Mouse (Mus musculus) embryo, embryonic 10 days (tissue): ENCODE results near the gene Mrps14.
A peak's percentile ranks its signal among the peaks of the same experiment; 100 is the strongest.

Source experiments
- DNase-seq: peaks from one replicate; pipeline ENCODE4 v3.0.0-alpha.2; 2015; ENCODE audit warnings: low spot score

Gene Mrps14

DNA sequence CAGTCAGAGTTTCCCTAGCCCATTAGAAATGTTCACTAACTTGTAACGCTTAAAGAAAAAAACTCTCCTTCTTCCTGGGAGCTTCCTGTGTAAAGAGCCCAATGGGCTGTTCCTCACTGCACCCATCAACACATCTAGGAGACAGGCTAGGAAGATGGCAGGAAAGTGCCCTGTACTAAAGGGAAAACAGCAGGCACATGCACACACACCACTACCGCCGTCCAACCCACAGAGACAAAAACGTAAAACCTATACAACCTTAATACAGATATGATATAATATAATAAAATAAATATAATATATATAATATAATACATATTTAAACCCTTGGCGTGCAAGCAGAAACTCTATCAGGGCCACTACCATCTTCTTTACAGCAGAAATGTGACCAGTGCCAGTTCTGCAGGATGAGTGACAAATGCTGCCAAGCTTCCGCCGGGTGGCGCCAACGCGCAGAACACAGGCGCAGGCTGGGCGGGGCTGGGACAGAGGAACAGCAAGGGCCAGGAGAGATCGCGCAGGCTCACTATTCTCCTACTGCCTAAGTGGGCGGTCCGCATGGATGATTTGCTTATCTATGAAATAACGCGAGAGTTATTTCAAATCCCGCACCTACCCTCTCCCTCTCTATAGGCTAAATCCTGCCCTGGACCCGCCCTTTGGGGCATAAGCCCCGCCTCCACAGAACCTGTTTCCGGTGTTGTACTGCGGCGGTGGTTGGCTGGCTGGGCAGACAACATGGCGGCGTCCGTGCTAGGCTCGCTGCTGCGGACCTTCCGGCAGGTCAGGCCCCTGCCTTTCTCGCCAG is at the start of gene Mrps14:
TSS of gene Mrps14 (plus strand) at position 687 of the 808 bp plus-strand sequence.
- peak; percentile 99 for DNase-seq

GRCm38 (mm10) chr1:160145606-160146005 is 49.4 kb upstream of the Mrps14 start:
- DNase-seq, result no peak

GRCm38 (mm10) chr1:160147274-160147673 is 47.7 kb upstream of the Mrps14 start:
- no peak for DNase-seq

GRCm38 (mm10) chr1:160149291-160149906 is 45.6 kb upstream of the Mrps14 start:
- DNase-seq, result no peak

DNA sequence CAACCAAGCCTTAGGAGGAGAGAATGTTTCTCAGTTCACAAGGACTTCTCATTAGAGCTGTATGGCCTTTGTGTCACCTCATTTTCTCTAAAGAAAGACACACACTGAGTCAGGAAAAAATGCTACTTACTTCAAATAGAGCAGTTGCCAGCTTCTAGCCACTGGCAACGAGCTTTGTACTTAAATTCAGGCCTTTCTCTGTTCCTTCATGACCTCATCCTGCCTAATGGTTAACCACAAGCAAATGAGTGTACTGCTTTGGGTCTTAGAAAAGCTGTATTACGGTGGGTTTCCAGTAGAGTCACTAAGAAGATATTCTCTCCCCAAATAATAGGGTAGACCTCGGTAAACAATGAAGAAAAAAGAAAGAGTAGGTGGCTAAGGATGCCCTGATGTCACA is 44.3 kb upstream of the Mrps14 start:
- DNase-seq, result no peak

DNA sequence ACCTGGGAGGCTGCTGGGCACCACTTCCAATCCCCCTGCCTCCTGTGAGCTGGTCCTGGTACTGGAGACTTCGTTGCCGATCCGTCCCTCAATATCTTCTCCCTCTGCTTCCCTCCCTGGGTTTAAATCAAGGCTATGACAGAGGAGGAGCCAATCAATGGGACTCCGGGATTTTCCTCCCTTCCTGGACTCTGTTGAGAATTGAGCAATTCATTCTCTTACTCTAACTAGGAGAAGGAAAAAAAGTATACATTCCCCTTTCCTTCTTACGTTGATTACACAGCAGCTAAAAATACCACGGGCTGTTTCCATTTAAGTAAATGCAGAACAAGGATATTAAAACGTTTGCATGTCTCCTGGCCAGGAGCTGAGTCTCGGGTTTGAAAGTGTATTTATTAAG is 41.5 kb upstream of the Mrps14 start, which contains the start of gene Tnn:
TSS of gene Tnn (minus strand) at position 101 of the 400 bp plus-strand sequence.
- no peak for DNase-seq

DNA sequence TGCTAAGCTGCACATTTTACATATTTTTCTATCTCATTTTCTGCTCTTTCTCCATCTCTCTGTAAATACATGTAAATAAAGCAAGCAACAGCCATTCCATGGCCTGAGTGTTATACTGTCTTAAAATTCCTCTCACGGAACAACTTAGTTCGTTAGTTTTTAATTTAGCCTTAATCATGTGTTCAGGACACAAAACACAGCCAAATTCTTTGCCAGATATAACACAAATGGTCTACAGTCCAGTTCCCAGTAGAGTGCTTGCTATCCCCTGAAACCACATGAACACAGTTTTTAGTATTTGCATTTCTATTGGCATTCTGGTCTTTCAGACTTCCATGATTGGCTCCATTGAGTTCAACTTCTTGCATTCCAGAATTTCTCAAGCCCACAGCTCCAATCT is 36.8 kb upstream of the Mrps14 start:
- DNase-seq, result no peak

DNA sequence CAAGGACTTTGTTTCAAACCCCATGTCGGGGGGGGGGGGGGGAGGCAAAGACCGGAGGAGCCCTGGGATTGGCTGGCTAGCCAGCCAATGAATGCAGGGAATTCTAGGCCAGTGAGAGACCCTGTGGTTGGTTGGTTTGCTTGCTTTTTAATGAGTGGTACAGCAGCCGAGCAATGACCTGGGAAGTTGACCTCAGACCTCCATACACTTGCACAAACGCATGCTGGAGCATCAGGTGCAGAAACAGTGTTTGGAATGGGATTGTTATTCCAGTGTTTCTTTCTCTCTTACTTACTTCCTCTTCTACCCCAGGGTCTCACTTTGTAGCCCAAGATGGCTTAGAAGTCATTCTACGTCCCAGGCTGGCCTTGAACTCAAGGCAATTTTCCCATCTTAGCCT is 28.4 kb upstream of the Mrps14 start:
- DNase-seq, result peak; percentile 20

DNA sequence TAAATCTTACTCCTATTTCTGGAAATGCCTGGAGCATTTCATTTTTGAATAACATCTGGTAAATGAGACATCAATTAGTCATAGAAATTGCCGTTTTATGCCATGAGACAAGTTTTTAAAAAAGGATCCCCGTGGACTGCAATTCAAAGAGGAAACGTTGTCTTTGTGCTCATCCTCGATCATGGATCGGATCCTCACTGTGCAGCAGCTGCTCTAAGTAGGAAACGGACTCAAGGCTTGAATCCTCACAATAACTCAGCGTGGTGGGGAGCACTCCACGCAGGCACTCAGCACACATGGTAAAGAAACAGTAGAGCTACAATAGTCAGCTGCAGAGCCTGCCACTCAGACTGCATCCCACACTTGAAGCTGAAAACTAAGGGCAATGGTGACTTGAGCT is 18.1 kb upstream of the Mrps14 start:
- no peak for DNase-seq

- DNase-seq, result no peak
Observed at GRCm38 (mm10) chr1:160181216-160181615, 13.8 kb upstream of the Mrps14 start.

DNA sequence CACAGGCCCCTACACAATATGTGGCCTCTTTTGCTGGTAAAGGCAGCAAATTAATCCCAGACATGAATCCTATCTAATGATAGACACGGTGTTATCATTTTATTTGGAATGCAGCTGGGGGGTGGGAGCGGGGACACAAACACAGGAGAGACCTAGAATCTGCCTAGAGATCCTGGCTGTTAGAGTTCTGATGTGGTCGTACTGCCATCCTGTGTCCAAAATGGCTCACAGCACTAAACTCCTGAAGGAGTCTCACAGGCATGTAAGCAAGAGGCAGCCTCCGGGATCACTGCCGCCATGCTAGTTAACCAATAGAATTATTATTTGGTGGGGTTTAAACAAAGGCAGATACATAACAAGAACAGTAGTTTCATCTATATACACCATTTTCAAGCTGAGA is 10.5 kb upstream of the Mrps14 start:
- peak; percentile 80 for DNase-seq

GRCm38 (mm10) chr1:160195337-160195663 is 285 bp downstream of the Mrps14 start:
- no peak for DNase-seq

GRCm38 (mm10) chr1:160205486-160205885 is 10.5 kb downstream of the Mrps14 start:
- no peak for DNase-seq

GRCm38 (mm10) chr1:160209844-160210243 is 14.8 kb downstream of the Mrps14 start:
- no peak for DNase-seq

- no peak for DNase-seq
Observed at GRCm38 (mm10) chr1:160210566-160210965, 15.6 kb downstream of the Mrps14 start.

GRCm38 (mm10) chr1:160211597-160212122 is 16.6 kb downstream of the Mrps14 start:
- DNase-seq, result peak; percentile 13

DNA sequence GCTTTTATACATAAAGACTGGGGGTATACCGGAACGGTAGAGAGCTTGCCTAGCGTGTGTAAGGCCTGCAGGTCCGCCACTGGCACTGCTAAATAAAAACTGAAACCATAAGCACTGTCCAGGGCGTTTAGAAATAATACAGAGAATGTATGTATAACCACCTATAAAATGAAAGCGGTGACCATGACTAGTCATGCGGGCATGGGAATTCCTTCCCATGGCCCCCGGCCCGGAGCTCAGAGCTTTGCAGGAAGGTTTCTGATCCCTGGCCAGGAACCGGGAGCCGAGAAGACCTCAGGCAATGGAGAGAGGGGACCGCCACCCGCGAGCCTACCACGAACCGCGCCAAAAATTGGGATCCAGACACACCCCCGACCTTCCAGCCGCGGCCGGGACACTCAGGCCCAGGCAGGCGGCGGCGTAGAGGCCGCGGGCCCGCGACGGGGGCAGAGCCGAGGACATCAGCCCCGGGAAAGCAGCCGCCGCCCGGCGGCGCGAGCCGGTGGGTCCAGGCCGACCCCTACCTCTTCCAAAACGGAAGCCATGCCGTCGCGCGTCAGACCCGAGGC is 17.2 kb downstream of the Mrps14 start:
- DNase-seq, result peak; percentile 42

DNA sequence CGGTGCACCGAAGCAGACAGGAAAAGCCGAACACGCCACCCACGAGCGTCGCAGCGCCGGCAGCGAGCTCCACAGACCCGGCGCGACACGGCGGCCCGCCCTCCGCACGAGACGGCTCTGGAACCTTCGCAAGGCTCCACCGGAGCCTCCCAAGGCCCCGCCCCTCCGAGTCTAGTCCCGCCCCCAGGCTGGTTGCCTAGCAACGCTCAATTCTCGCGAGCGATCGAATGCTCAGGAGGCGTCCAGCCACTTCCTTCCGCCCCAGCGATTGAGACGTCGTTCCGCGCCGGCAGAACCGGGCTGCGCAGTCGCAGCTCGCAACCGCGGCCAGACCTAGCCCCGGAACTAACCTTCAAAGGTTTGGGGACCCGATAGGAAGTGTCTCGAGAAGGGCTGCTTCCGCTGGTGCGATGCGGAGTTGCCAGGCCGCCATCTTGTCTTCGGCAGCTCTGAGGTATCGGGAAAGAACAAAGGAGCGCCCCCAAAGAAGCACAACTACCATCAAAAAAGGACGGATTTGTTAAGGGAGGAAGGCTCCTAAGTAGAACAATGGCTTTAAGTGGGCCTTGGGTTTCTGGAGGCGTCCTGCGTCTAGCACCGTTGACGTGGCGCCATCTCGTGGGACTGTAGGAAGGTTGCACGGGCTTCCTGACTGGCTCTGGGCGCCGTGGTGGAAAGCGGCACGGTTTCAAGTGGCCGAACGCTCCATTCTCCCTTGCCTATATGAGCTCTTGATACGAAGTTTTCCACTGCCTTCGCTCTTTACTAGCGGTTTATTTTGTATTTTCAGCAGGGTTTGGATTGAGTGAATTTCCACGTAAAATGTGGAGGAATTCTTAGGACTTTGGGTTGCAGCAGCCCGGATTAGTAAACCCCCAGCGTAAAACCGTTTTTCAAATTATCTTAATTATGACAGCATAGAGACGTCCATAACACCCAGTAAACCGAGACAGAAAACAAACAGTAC is 18.0 kb downstream of the Mrps14 start, which contains the start of gene Cacybp:
TSS of gene Cacybp (minus strand) at position 173 of the 967 bp plus-strand sequence.
- DNase-seq, result peak; percentile 97

DNA sequence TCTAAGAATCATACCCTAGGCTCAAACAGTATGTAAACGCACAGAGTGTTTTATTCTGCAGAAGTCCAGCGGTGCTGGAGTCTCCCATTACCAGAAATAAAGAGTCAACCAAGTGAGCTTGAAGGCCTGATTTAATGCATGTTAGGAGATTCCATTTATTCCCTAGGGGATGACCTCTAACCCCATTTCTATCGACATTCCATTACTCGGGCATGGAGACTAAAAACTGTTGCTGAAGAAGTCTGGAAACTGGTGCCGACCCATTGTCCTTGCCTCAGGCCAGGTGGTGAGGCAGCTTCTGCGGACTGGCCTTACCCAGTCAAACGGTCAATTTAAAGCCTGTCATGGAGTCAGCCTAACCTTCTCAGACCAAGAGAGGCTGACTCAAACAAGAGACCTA is 19.2 kb downstream of the Mrps14 start:
- peak; percentile 28 for DNase-seq

DNA sequence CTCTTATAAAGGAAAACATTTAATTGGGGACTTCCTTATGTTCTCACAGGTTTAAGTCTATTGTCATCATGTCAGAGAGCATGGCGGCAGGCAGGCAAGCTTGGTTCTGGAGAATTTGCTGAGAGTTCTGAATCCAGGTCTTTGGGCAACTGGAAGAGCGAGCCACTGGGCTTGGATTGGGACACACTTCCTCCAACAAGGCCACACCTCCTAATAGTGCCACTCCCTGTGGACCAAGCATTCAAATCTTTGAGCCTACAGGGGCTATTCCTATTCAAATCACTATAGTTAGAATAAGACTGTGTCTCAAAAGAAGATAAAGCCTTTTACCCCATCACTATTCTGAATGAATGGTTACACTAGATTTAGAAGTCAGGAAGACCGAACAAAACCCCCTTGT is 22.9 kb downstream of the Mrps14 start:
- no peak for DNase-seq

DNA sequence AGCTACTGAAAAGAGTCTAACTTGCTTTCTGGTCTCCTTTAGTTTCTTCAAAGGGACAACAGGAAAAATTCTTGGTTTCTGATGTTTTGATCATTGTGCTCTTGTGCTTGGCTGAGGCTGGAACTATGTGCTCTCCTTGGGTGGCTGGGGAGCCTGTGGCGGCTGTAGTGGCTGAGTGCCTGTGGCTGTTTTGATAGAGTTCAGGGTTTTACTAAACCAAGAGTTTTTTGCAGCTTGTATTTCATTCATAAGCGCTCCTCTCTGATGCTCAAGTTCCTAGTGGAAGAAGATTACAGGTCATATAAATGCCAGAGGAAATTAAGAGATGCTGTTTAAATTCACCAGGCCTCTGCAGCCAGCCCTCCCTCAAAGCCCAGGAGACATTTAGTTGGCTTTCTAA is 29.1 kb downstream of the Mrps14 start:
- DNase-seq, result no peak

DNA sequence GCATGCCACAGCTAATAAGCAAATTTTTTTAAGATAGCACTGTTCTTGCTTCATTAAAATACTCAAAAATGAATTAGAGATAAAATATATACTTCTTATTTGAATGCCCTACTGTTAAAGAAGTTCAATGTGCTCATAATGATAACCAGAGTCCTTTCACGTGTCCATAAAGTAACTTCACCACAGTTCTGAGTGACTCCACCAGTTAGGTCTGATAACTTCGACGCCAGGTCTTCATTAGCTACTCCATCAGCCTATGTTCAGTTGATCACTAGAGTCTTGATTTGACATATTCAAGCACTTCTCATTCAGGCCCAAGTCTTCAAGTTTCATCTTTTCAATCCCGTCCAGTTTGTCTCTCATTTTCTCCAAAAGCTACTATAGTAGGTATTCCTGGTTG is 32.2 kb downstream of the Mrps14 start:
- no peak for DNase-seq
